Mouse (Mus musculus): ENCODE results near the gene Dcaf11. TPM values are rescaled to one million over a fixed set of nuclear protein-coding genes. Genes with fewer than 3 reads are reported as not detected.

The Dcaf11 gene
- polyA plus RNA-seq, 1 experiment from 2014 or later, result 130 TPM

GRCm38 (mm10) chr14:55577871-55578667 is 18.3 kb downstream of the Dcaf11 start, which contains the start of gene Psme1:
Psme1 (plus strand) TSS chr14:55578123.
- Histone ChIP-seq H3K4me1 (replicated peaks) (peaks cover 29% of the 10 kb centered on the region), H3K4me3 (peak within 1 kb of the TSS; percentile 71), H3K27ac (peak within 1 kb of the TSS; percentile 92), H3K9me3 (no peaks in the 10 kb centered on the region), H3K4me2 (peak within 1 kb of the TSS; percentile 92), H3K9ac (peak within 1 kb of the TSS; percentile 92), H3K36me3 (peaks cover 23% of the 10 kb centered on the region), H3K27me3 (no peaks in the 10 kb centered on the region)
- ATAC-seq (ENCODE audit: low FRiP score), result peak; percentile 91
- WGBS, result 0% methylated on average over 32 of the region's 32 CpGs

- Histone ChIP-seq H3K4me2 (peak overlapping the region; percentile 92), H3K9me3 (no peaks in the 10 kb centered on the region), H3K27ac (peak overlapping the region; percentile 92), H3K4me1 (replicated peaks) (peaks cover 29% of the 10 kb centered on the region), H3K27me3 (no peaks in the 10 kb centered on the region), H3K36me3 (peaks cover 23% of the 10 kb centered on the region), H3K9ac (peak overlapping the region; percentile 92), H3K4me3 (peak overlapping the region; percentile 71)
- 38% methylated on average over 6 of the region's 6 CpGs for WGBS
- ATAC-seq (ENCODE audit: low FRiP score), result peak; percentile 61
These were observed 19.0 kb downstream of the Dcaf11 start for GRCm38 (mm10) chr14:55578668-55579269.

DNA sequence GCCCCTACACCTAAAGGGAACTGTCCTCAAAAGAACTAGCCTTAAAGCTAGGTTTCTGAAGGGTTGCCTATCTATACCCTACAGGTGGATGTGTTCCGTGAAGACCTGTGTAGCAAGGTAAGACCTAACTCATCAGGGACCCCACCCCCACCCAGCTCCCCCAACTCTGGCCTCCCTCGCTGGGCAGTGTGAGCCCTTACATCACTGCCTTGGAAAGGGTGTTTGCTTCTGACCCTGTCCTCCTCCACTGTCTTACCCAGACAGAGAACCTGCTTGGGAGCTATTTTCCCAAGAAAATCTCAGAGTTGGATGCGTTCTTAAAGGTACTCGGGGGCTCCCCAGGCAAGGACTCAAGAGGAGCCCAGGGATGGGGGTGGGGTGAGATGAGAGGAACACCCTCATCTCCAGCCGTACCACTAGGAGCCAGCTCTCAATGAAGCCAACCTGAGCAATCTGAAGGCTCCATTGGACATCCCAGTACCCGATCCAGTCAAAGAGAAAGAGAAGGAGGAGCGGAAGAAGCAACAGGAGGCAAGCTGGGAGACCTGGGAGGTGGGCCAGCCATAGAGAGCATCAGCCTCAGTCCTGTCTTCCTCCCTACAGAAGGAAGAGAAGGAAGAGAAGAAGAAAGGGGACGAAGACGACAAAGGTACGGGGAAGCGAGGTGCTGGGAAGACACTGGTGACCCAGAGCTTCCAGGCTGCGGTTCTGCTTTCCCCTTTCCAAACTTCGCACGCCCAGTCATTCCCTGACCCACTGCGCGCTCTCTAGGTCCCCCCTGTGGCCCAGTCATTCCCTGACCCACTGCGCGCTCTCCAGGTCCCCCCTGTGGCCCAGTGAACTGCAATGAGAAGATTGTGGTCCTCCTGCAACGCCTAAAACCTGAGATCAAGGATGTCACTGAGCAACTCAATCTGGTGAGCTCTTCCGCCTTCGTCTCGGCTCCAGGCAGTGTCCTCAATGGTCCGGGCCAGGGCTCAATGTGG is 20.0 kb downstream of the Dcaf11 start:
- H3K36me3 ChIP-seq, result peaks cover 23% of the 10 kb centered on the region
- no peak overlapping the region for H3K4me2 ChIP-seq
- H3K27ac ChIP-seq, result no peak overlapping the region
- WGBS, result 86% methylated on average over 23 of the region's 23 CpGs
- no peaks in the 10 kb centered on the region for H3K9me3 ChIP-seq
- peaks cover 34% of the 10 kb centered on the region for H3K4me1 ChIP-seq (replicated peaks)
- no peak overlapping the region for H3K4me3 ChIP-seq
- 0 out of 2 replicates have a peak, but pooled peaks cover 3% of the 10 kb centered on the region for H3K27me3 ChIP-seq
- no peak overlapping the region for H3K9ac ChIP-seq
- no peak for ATAC-seq (ENCODE audit: low FRiP score)

- WGBS, result 97% methylated on average over 16 of the region's 16 CpGs
- H3K9me3 ChIP-seq, result no peaks in the 10 kb centered on the region
- H3K4me2 ChIP-seq, result no peak overlapping the region
- H3K27me3 ChIP-seq, result 0 out of 2 replicates have a peak, but pooled peaks cover 6% of the 10 kb centered on the region
- no peak overlapping the region for H3K27ac ChIP-seq
- no peak overlapping the region for H3K9ac ChIP-seq
- ATAC-seq (ENCODE audit: low FRiP score), result no peak
- H3K4me1 ChIP-seq (replicated peaks), result peaks cover 35% of the 10 kb centered on the region
- peaks cover 23% of the 10 kb centered on the region for H3K36me3 ChIP-seq
- no peak overlapping the region for H3K4me3 ChIP-seq
These were observed 20.9 kb downstream of the Dcaf11 start for GRCm38 (mm10) chr14:55580731-55581130.

- Histone ChIP-seq H3K36me3 (peaks cover 28% of the 10 kb centered on the region), H3K27me3 (0 out of 2 replicates have a peak, but pooled peaks cover 8% of the 10 kb centered on the region), H3K9ac (no peak overlapping the region), H3K4me2 (no peak overlapping the region), H3K4me1 (replicated peaks) (peaks cover 35% of the 10 kb centered on the region), H3K4me3 (no peak overlapping the region), H3K27ac (no peak overlapping the region), H3K9me3 (no peaks in the 10 kb centered on the region)
- no peak for ATAC-seq (ENCODE audit: low FRiP score)
- WGBS, result 74% methylated on average over 9 of the region's 9 CpGs
These were observed 22.3 kb downstream of the Dcaf11 start for GRCm38 (mm10) chr14:55581981-55582681.

- Histone ChIP-seq H3K27ac (no peak overlapping the region), H3K9me3 (no peaks in the 10 kb centered on the region), H3K9ac (peak overlapping the region; percentile 77), H3K4me2 (peak overlapping the region; percentile 71), H3K36me3 (peaks cover 39% of the 10 kb centered on the region), H3K4me1 (replicated peaks) (peaks cover 21% of the 10 kb centered on the region), H3K27me3 (0 out of 2 replicates have a peak, but pooled peaks cover 8% of the 10 kb centered on the region), H3K4me3 (peak overlapping the region; percentile 47)
- WGBS, result 39% methylated on average over 5 of the region's 5 CpGs
- no peak for ATAC-seq (ENCODE audit: low FRiP score)
These were observed 24.5 kb downstream of the Dcaf11 start for GRCm38 (mm10) chr14:55584303-55584701.

DNA sequence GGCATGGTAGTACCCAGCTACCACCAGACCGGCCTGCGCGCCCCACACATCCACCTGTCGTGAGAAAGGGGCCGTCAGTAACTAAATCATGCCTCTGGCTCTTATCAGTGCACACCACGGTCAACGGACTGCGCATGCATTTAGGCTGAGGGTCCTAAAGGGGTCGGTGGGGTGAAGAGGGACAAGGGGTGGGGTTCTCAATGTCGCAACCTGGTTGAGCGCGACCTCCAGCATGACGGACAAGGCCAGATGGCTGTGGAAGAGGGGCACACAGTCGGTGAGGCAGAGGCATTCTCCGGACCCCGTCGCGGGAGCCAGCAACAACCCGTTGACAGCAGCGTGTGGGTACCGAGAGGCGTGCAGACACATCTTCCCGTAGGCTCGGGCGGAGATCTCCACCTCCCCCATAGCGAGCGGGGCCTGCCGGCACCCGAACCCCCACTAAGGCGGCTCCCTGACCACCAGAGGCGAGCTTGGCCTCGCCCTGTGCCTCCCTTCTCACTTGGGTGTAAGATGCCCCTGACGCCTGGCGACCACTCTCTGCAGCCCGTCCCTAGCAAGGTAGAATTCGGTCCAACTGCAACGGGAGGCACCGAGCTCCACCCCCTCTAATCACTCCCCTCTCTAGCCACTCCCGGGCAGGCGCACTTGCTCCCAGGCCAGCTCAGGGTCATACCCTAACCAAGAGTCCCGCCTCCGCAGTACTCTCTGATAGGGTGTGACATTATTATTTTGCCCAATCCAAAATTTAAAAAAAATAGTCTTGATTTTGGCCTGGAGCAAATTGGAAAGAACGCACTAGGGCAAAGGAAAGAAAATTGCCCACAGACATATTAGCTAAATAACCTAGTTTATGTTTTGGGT is 25.1 kb downstream of the Dcaf11 start, which contains the start of gene Emc9:
Gene Emc9 (minus strand): TSS at position 601 of the 864 bp plus-strand sequence.
- WGBS, result 3% methylated on average over 42 of the region's 43 CpGs
- peaks cover 38% of the 10 kb centered on the region for H3K36me3 ChIP-seq
- peak; percentile 65 for ATAC-seq (ENCODE audit: low FRiP score)
- no peaks in the 10 kb centered on the region for H3K9me3 ChIP-seq
- H3K27me3 ChIP-seq, result 0 out of 2 replicates have a peak, but pooled peaks cover 8% of the 10 kb centered on the region
- peaks cover 21% of the 10 kb centered on the region for H3K4me1 ChIP-seq (replicated peaks)
- H3K9ac ChIP-seq, result peak within 1 kb of the TSS; percentile 77
- H3K4me3 ChIP-seq, result peak within 1 kb of the TSS; percentile 47
- peak within 1 kb of the TSS; percentile 44 for H3K27ac ChIP-seq
- H3K4me2 ChIP-seq, result peak within 1 kb of the TSS; percentile 71

GRCm38 (mm10) chr14:55585566-55585960 is 25.8 kb downstream of the Dcaf11 start:
- Histone ChIP-seq H3K4me1 (replicated peaks) (peaks cover 26% of the 10 kb centered on the region), H3K27ac (no peak overlapping the region), H3K36me3 (peaks cover 32% of the 10 kb centered on the region), H3K4me2 (peak overlapping the region; percentile 71; the same call in 1 of the 2 replicates), H3K9ac (no peak overlapping the region), H3K9me3 (no peaks in the 10 kb centered on the region), H3K27me3 (0 out of 2 replicates have a peak, but pooled peaks cover 8% of the 10 kb centered on the region), H3K4me3 (peak overlapping the region; percentile 47; the same call in 1 of the 2 replicates)
- ATAC-seq (ENCODE audit: low FRiP score), result no peak
- 70% methylated on average over 6 of the region's 6 CpGs for WGBS

DNA sequence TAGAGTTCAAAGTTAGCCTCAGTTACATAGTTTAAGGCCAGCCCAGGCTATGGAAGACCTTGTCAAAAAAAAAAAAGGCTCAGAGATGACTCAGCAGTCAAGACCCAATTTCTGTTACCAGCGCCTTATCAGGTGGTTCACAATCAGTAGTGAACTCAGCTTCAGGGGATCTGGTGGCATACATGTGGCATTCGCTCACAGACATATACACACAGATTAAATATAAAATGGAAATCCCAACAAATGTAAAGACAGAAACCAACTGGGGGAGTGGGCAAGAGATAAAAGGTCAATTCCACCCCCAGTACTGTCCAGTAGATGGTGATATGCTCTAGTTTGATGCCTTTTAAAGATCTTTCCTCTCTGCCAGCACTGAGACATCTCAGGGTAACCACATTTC is 26.3 kb downstream of the Dcaf11 start:
- WGBS, result 95% methylated on average over 2 of the region's 2 CpGs
- Histone ChIP-seq H3K4me2 (no peak overlapping the region), H3K27ac (no peak overlapping the region), H3K9me3 (no peaks in the 10 kb centered on the region), H3K27me3 (0 out of 2 replicates have a peak, but pooled peaks cover 8% of the 10 kb centered on the region), H3K36me3 (peaks cover 26% of the 10 kb centered on the region), H3K9ac (no peak overlapping the region), H3K4me3 (no peak overlapping the region), H3K4me1 (replicated peaks) (peaks cover 26% of the 10 kb centered on the region)
- no peak for ATAC-seq (ENCODE audit: low FRiP score)

- no peak for ATAC-seq (ENCODE audit: low FRiP score)
- WGBS, result 93% methylated on average over 5 of the region's 5 CpGs
- no peak overlapping the region for H3K4me2 ChIP-seq
These were observed 29.5 kb downstream of the Dcaf11 start for GRCm38 (mm10) chr14:55589271-55589670.

More at GRCm38 (mm10) chr14:55589271-55589670, 29.5 kb downstream of the Dcaf11 start:
- 0 out of 2 replicates have a peak, but pooled peaks cover 6% of the 10 kb centered on the region for H3K27me3 ChIP-seq
- no peak overlapping the region for H3K4me3 ChIP-seq
- H3K9me3 ChIP-seq, result no peaks in the 10 kb centered on the region
- H3K36me3 ChIP-seq, result peaks cover 22% of the 10 kb centered on the region
- peak overlapping the region; percentile 94; the same call in 1 of the 2 replicates for H3K9ac ChIP-seq
- peaks cover 47% of the 10 kb centered on the region for H3K4me1 ChIP-seq (replicated peaks)
- H3K27ac ChIP-seq, result no peak overlapping the region
